Mouse (Mus musculus) thymus, adult 18-20 months (tissue): ENCODE results near the gene Prss56.
A peak's percentile ranks its signal among the peaks of the same experiment; 100 is the strongest.

Experiments used
- DNase-seq, 2 experiments: peaks; one replicate each; pipeline ENCODE4 v3.0.0; 2022; ENCODE audit warnings: mixed read lengths in 2 of 2

The Prss56 gene

DNA sequence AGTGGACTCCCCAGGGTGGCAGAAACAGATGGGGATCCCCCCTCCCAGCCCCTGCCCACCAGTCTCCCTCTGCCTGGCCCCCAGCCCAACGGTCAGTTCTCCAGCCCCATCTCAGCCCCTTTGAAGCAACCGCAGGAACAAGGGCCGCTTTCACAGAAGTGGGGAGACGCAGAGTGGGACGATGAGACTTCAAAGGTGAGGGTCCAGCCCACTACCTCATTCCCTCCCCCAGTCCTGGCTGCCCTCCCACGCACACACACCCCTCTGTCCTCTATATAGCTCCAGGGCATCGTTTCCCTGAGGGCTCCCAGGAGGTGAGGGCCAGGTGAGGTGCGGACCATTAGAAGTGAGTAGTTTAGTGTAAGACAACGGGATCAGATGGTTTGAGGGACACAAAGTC lies at the start of gene Prss56:
Prss56 (plus strand) TSS at position 301 of the 400 bp plus-strand sequence.
- no peak for DNase-seq

DNA sequence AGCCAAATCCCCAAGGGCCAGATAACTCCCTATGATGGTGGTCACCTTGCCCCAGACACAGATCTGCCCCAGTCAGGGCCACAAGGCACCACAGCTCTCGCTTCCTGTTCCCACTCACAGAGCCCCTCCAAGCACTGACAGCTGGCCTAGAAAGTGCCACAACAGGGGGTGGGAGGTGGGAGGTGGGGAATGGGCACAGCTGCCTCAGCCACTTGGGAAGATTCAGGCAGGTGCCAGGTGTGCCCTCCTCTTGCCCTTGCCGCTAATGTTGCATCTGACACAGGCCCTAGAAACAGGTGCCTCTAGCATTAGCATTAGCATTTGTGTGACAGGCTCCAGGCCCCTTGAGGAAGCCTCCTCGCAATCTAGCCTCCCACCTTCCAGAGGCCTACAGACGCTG lies 41.6 kb upstream of the Prss56 start:
- DNase-seq = no peak

DNA sequence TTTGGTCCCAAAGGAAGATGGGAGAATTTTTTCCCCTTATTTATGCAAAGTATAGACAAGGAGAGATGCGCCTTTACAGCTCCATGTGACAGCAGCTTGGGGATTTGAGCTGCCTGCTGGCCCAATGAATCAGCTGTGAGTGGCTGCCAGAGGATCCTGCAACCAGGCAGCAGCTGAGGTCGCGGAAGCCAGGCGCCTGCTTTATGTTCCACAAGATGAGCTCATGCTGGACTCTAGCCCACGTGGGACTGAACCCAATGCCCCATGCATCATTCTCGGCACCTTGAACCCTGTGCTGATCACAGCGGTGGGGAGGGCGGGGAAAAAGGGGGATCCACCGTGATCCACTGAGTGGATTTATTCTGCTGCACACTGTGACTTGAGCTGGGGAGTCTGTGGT lies 40.7 kb upstream of the Prss56 start:
- no peak for DNase-seq

- DNase-seq = no peak
These were observed 40.0 kb upstream of the Prss56 start for GRCm38 (mm10) chr1:87143141-87143540.

- DNase-seq = no peak
These were observed 33.7 kb upstream of the Prss56 start for GRCm38 (mm10) chr1:87149422-87149821.

DNA sequence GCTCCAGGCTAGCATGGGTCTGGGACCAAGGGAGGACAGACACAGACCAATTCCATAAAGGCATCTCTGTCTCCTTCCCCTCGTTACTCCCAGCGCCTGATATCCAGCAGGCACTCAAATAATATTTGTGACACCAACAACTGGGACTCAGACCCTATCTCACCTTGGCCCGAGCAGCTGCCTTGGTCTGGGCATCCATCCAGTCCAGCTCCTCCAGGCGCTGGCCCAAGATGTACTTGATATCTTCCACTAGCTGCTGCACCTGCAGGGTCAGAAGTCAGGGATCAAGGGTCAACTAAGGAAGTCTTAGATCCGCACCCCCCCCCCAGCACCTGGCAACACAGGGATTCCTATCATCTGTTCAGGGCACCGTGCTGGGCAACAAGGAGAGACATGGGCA lies 31.8 kb upstream of the Prss56 start:
- DNase-seq = no peak

DNA sequence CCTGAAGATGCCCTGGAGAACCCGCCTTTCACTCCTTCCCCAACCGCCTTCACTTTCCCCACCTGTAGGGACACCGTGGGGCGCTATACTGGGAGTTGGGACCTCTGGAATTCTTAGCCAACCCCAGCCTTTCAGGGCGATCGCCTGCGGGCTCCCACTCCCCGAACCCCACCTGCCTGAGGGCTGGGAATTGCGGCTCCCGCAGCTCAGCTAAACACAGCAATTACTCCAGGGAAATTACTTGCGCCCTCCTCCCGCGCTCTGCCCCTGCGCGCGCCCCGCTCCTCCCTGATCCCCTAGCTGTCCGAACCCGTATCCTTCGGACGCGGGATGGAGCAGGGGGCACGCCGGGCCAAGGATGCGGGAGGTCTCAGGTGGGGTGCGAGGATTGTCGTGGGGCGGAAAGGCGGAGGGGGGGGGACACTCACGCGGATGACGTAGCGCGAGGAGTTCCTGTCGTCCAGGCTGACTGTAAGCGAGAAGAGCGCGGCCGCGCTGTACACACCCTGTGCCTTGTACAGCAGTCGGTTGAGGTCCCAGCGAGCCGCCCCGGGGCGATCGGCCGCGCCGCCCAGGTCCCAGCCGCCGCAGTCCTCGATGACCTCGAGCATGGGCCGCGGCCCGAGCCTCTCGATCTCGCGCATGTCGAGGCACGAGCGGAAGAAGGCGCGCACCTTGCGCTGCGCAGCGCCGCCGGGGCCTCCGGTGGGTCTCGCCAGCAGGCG lies 29.2 kb upstream of the Prss56 start:
- no peak for DNase-seq

DNA sequence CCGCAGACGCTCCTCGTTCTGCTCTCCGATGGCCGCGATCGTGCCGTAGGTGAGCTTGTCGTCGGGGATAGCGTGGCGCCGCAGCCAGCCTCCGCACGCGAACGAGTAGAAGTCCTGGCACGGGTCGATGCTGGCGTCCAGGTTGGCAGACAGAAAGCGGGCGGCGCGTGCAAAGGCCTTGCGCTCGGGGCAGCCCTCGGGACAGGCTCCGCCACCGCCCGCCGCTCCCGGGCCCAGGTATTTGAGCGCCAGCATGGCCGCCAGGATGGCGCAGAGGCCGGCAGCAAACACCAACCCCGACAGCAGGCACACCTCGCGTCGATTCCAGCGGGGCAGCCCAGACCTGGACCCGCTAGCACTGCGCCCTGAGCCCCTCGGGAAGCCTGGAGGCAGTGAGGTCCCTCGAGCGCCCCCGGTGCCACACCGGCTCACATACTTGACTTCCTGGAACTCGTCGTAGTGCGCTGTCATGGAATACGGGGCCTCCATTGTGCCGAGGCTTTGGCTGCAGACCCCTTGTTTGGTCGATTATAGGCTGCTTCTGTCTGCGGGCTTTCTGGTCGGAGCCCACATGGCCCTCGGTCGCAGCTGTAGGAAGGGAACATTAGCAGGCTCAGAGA lies 28.5 kb upstream of the Prss56 start:
- no peak for DNase-seq

DNA sequence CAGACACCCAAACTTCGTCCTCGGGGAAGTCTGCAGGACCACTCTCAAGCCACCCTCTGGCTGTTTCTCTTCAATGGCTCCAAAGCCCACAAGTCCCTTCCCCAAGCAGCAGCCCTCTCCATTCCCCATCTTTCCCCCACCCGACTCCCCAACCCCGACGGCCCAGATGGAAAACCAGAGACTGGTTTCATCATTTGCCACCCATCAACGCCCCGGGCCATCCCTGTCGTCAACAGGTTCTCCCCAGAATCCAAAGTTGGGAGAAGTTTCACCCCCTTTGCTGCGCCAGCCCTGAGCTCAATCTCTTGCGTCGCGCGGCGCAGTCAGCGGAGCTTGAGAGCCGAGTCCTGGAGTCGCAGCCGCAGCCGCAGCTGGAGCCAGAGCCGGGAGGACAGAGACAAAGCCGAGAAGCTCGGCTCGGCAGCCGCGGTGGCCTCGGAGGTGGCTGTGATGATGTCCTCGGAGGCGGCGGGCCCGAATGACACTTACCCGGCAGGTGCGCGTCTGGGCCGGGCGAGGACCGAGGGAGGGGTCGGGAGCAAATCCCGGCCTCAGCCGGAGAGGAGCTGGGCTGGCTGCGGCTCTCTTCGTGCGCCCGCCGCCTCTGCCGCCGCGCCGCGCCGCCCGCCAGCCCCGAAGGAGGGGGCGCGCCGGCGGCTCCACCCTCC lies 27.4 kb upstream of the Prss56 start:
- no peak for DNase-seq

- no peak for DNase-seq
These were observed 26.9 kb upstream of the Prss56 start, which contains the start of gene Ecel1 for GRCm38 (mm10) chr1:87156199-87156587. Gene Ecel1, minus strand, starts transcription at chr1:87156521.

GRCm38 (mm10) chr1:87159396-87159795 lies 23.7 kb upstream of the Prss56 start:
- DNase-seq = no peak

GRCm38 (mm10) chr1:87164164-87164795 lies 18.8 kb upstream of the Prss56 start:
- no peak for DNase-seq

DNA sequence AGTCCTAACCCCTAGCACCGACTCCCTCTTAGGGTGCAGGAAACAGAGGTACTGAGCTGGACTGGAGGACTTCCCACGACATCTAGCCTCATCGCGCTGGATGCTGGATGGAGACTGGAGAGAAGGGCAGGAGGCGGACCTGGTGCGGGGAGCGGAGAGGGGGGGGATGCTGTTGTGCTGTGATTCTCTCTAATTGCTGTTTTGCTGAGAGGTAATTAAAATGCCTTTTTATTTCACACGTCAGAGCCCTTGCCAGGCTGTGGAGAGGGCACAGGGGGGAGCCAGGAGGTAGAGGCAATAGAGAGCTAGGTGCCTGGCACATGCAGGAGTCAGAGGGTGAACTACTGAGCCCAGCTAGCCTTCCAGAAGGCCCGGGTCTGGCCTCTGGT lies 18.3 kb upstream of the Prss56 start:
- DNase-seq = no peak

DNA sequence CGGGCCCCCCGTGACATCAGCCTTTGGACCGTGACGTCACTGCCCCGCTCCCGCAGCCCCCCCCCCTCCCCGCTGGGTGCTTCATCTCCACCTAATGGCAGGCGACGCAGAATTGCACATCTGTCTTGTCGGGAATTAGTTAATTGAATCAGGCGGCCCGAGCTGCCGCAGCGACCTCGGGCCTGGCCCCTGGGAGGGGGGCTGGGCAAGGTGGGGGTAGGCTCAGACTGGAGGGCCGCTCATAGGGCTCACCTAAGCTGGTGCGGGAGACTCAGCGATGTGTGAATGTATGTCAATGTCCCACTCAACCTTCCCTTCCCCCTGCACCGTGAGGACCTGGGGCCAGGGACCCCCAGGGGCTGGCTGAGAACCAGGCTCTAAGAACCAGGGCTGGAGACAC lies 12.7 kb upstream of the Prss56 start:
- no peak for DNase-seq

DNA sequence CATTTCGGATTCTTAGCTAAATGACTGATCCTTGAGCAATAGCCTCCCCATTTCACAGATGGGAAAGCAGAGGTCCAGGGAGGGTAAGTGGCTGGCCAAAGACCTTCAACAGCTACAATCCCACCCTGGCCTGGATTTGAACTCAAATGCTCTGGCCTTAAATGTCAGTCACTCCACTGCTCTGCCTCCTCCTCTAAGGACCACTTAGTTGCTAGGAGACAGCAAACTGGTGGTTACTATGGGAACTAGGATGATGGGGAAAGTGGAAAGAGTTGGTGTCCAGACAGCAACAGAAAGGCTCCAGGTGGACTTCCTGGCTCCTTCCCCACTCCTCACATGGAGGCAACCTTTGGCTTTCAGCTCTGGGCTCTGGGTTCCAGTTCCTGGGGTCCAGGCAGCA lies 11.8 kb upstream of the Prss56 start:
- DNase-seq = no peak

DNA sequence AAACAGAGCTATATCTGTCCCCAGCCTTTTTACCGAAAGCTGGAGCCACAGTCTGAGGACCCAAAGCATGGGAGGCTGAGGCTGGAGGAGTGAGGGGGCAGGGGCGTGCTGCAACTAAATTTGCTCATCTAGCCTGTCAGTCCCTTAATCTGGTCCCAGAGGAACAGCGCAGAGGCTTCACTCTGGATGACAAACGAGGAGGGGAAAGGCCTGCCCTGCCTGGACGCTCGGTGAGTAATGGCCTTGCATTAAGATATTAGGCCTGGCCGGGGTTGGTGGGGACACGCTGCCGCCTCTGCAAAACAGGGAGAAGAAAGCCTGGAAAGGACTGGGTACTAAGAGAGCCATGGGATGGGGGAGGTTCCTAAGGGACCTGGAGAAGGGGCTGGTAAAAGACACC lies 10.8 kb upstream of the Prss56 start:
- DNase-seq = no peak

- peak; percentile 28 to 41 for DNase-seq
These were observed 8.8 kb upstream of the Prss56 start for GRCm38 (mm10) chr1:87174006-87174955.

- DNase-seq = no peak
These were observed 7.2 kb upstream of the Prss56 start for GRCm38 (mm10) chr1:87175852-87176292.

DNA sequence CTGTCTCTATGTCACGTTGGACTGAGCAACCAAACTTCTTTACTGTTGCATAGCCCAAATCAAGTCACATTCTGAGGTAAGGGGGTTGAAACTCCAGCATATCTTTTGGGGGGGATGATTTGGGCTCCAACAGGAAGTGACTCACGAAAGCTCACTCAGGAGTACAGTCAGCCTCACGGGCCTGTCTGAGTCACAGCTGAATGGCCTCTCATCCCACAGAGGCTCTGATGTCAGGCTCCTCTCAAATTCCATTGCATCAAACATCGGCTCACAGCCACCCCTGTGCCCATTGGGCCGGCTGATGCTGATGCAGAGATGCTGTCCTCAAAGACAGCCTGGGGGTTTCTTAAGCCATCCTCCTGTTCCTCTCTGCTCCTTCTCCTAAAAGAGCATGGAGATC lies 2.2 kb upstream of the Prss56 start:
- DNase-seq = no peak

GRCm38 (mm10) chr1:87183998-87184750 lies 1.1 kb downstream of the Prss56 start:
- DNase-seq = no peak

- DNase-seq = peak in 1 of 2 experiments; percentile 29
These were observed 1.6 kb downstream of the Prss56 start for GRCm38 (mm10) chr1:87184751-87185139.

- DNase-seq = no peak
These were observed 2.4 kb downstream of the Prss56 start for GRCm38 (mm10) chr1:87185526-87185925.
